Mouse (Mus musculus): Measurements from ENCODE around the gene Schip1. TPM values are rescaled to one million over a fixed set of nuclear protein-coding genes. Genes with fewer than 3 reads are reported as not detected.

Gene Schip1
- polyA plus RNA-seq, 1 experiment from 2014 or later = 2.3 TPM

DNA sequence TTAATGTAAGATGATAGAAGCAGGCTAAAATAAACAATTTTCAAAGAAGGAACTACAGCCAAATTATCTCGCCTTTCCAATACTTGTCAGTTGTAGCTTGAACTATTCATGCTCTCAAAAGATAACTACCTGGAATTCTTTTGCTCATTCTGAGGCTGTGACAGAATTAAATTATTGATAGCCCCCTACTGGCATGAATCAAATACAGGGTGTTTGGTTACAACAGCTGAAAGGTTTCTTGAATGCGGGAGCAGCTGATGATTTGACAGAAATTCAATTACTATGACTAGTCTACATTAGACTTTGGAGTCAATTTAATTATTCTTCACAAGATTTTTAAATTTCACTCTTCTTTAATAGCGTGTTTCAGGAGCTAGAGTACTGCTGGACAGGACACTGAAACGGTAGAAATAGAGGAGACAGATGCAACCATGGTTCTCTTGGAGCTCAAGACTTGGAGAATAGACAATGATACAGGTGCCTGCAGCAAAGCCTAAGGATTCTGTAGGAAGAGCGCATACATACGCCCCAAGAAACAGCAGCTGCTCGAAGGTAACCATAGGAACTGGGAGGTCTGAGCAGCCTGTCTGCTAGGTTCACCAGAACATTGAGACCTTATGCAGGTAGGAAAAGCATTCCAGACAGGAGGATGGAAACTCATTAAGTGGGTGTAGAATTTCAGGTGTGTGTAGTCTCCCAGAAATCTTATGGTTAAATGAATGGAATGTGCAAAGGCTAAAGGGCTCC is 313.0 kb downstream of the Schip1 start:
- Histone ChIP-seq H3K9ac (replicated peaks) (no peak overlapping the region), H3K4me1 (ENCODE audit: insufficient read depth) (no peaks in the 10 kb centered on the region), H3K4me2 (ENCODE audit: low read depth, low read length) (no peak overlapping the region), H3K27me3 (ENCODE audit: insufficient read depth, low read length) (no peaks in the 10 kb centered on the region), H3K9me3 (ENCODE audit: low read length) (no peaks in the 10 kb centered on the region), H3K27ac (ENCODE audit: low read depth) (no peak overlapping the region), H3K36me3 (replicated peaks; ENCODE audit: insufficient read depth, low read length) (no peaks in the 10 kb centered on the region), H3K4me3 (ENCODE audit: low read depth, low read length) (no peak overlapping the region)
- ATAC-seq (no peak), DNase-seq (no peak)
- TF ChIP-seq EP300 (IDR thresholded peaks at IDR 0.05; ENCODE audit: low read depth) (no peak), CTCF (IDR thresholded peaks at IDR 0.05; ENCODE audit: low read depth) (no peak)
- WGBS (ENCODE audit: insufficient replicate concordance) = 64% methylated on average over 7 of the region's 7 CpGs

GRCm38 (mm10) chr3:68378799-68379198 is 314.2 kb downstream of the Schip1 start:
- ATAC-seq (no peak), DNase-seq (no peak)
- Histone ChIP-seq H3K27ac (ENCODE audit: low read depth) (no peak overlapping the region), H3K4me2 (ENCODE audit: low read depth, low read length) (no peak overlapping the region), H3K36me3 (replicated peaks; ENCODE audit: insufficient read depth, low read length) (no peaks in the 10 kb centered on the region), H3K27me3 (ENCODE audit: insufficient read depth, low read length) (no peaks in the 10 kb centered on the region), H3K9ac (replicated peaks) (no peak overlapping the region), H3K4me3 (ENCODE audit: low read depth, low read length) (no peak overlapping the region), H3K4me1 (ENCODE audit: insufficient read depth) (no peaks in the 10 kb centered on the region), H3K9me3 (ENCODE audit: low read length) (no peaks in the 10 kb centered on the region)
- TF ChIP-seq CTCF (IDR thresholded peaks at IDR 0.05; ENCODE audit: low read depth) = no peak
- TF ChIP-seq EP300 (IDR thresholded peaks at IDR 0.05; ENCODE audit: low read depth) = no peak
- 67% methylated on average over 2 of the region's 2 CpGs for WGBS (ENCODE audit: insufficient replicate concordance)

DNA sequence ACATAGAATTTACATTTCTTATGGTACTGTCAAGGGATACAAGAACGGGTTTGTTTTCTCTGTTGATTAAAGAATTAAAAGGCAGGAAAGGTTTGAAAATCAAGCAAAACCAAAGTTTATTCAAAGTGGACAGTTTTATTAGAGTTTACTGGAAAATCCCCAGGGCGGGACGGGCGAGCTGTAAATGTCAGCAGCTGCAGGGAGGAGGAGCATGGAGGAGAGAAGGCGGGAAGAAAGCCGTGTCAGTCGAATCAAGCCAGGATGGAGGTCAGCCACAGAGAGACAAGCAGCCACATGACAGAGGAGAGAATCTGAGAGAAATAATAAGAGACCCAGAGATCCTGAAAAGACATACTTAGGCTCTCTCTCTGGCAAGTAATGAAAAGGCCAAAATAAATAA is 314.6 kb downstream of the Schip1 start:
- Histone ChIP-seq H3K36me3 (replicated peaks; ENCODE audit: insufficient read depth, low read length) (no peaks in the 10 kb centered on the region), H3K4me2 (ENCODE audit: low read depth, low read length) (no peak overlapping the region), H3K27me3 (ENCODE audit: insufficient read depth, low read length) (no peaks in the 10 kb centered on the region), H3K4me3 (ENCODE audit: low read depth, low read length) (no peak overlapping the region), H3K27ac (ENCODE audit: low read depth) (no peak overlapping the region), H3K9ac (replicated peaks) (no peak overlapping the region), H3K4me1 (ENCODE audit: insufficient read depth) (no peaks in the 10 kb centered on the region), H3K9me3 (ENCODE audit: low read length) (no peaks in the 10 kb centered on the region)
- TF ChIP-seq CTCF (IDR thresholded peaks at IDR 0.05; ENCODE audit: low read depth) = no peak
- no peak for TF ChIP-seq EP300 (IDR thresholded peaks at IDR 0.05; ENCODE audit: low read depth)
- DNase-seq (no peak), ATAC-seq (no peak)
- 56% methylated on average over 7 of the region's 7 CpGs for WGBS (ENCODE audit: insufficient replicate concordance)

GRCm38 (mm10) chr3:68383672-68384071 is 319.1 kb downstream of the Schip1 start:
- H3K9me3 ChIP-seq (ENCODE audit: low read length) = no peaks in the 10 kb centered on the region
- no peak overlapping the region for H3K9ac ChIP-seq (replicated peaks)
- no peaks in the 10 kb centered on the region for H3K27me3 ChIP-seq (ENCODE audit: insufficient read depth, low read length)
- H3K27ac ChIP-seq (ENCODE audit: low read depth) = no peak overlapping the region
- ATAC-seq = no peak
- no peak overlapping the region for H3K4me2 ChIP-seq (ENCODE audit: low read depth, low read length)
- H3K4me3 ChIP-seq (ENCODE audit: low read depth, low read length) = no peak overlapping the region
- TF ChIP-seq EP300 (IDR thresholded peaks at IDR 0.05; ENCODE audit: low read depth) (no peak), CTCF (IDR thresholded peaks at IDR 0.05; ENCODE audit: low read depth) (no peak)
- no peak for DNase-seq
- no peaks in the 10 kb centered on the region for H3K4me1 ChIP-seq (ENCODE audit: insufficient read depth)
- no peaks in the 10 kb centered on the region for H3K36me3 ChIP-seq (replicated peaks; ENCODE audit: insufficient read depth, low read length)

- no peaks in the 10 kb centered on the region for H3K27me3 ChIP-seq (ENCODE audit: insufficient read depth, low read length)
- H3K4me3 ChIP-seq (ENCODE audit: low read depth, low read length) = no peak overlapping the region
- H3K4me2 ChIP-seq (ENCODE audit: low read depth, low read length) = no peak overlapping the region
- no peaks in the 10 kb centered on the region for H3K4me1 ChIP-seq (ENCODE audit: insufficient read depth)
- H3K9ac ChIP-seq (replicated peaks) = no peak overlapping the region
- WGBS (ENCODE audit: insufficient replicate concordance) = 86% methylated on average over 3 of the region's 3 CpGs
- TF ChIP-seq EP300 (IDR thresholded peaks at IDR 0.05; ENCODE audit: low read depth) = no peak
- TF ChIP-seq CTCF (IDR thresholded peaks at IDR 0.05; ENCODE audit: low read depth) = no peak
- DNase-seq (no peak), ATAC-seq (no peak)
- H3K36me3 ChIP-seq (replicated peaks; ENCODE audit: insufficient read depth, low read length) = no peaks in the 10 kb centered on the region
- H3K9me3 ChIP-seq (ENCODE audit: low read length) = no peaks in the 10 kb centered on the region
- H3K27ac ChIP-seq (ENCODE audit: low read depth) = no peak overlapping the region
Measured at GRCm38 (mm10) chr3:68385544-68385943, 320.9 kb downstream of the Schip1 start.

- DNase-seq (no peak), ATAC-seq (no peak)
- no peaks in the 10 kb centered on the region for H3K9me3 ChIP-seq (ENCODE audit: low read length)
- 83% methylated on average over 3 of the region's 3 CpGs for WGBS (ENCODE audit: insufficient replicate concordance)
- H3K9ac ChIP-seq (replicated peaks) = no peak overlapping the region
- H3K4me3 ChIP-seq (ENCODE audit: low read depth, low read length) = no peak overlapping the region
- H3K4me2 ChIP-seq (ENCODE audit: low read depth, low read length) = no peak overlapping the region
- H3K36me3 ChIP-seq (replicated peaks; ENCODE audit: insufficient read depth, low read length) = no peaks in the 10 kb centered on the region
- H3K27me3 ChIP-seq (ENCODE audit: insufficient read depth, low read length) = no peaks in the 10 kb centered on the region
- TF ChIP-seq CTCF (IDR thresholded peaks at IDR 0.05; ENCODE audit: low read depth) = no peak
- TF ChIP-seq EP300 (IDR thresholded peaks at IDR 0.05; ENCODE audit: low read depth) = no peak
- no peak overlapping the region for H3K27ac ChIP-seq (ENCODE audit: low read depth)
- H3K4me1 ChIP-seq (ENCODE audit: insufficient read depth) = no peaks in the 10 kb centered on the region
Measured at GRCm38 (mm10) chr3:68388023-68388422, 323.4 kb downstream of the Schip1 start.
